Mouse (Mus musculus) myocyte (in vitro differentiated cells): Measurements from ENCODE around the gene Pkdrej.

Experiments used
- CEBPB ChIP-seq: IDR thresholded peaks from 2 replicates; pipeline ENCODE4 v1.6.1; 2011; ENCODE audit warnings: mild to moderate bottlenecking, moderate library complexity; ENCODE audit not compliant: poor library complexity, insufficient read depth, severe bottlenecking
- E2F4 ChIP-seq: IDR thresholded peaks from one replicate; pipeline ENCODE4 v1.6.1; 2011; ENCODE audit warnings: mild to moderate bottlenecking, control low read depth, moderate library complexity; ENCODE audit not compliant: insufficient read depth
- MAX ChIP-seq: IDR thresholded peaks from one replicate; pipeline ENCODE4 v1.6.1; 2011; ENCODE audit warnings: low read depth, mild to moderate bottlenecking, control low read depth
- MYOD1 ChIP-seq, 3 experiments: IDR thresholded peaks; one replicate each; pipeline ENCODE4 v1.6.1; 2011; ENCODE audit warnings: control low read depth in 2 of 3, low read depth in 2 of 3, mild to moderate bottlenecking in 2 of 3, moderate library complexity in 1 of 3; ENCODE audit not compliant: insufficient read length in 2 of 3, control insufficient read depth in 1 of 3
- MYOG ChIP-seq, 3 experiments: IDR thresholded peaks; one replicate each; pipeline ENCODE4 v1.6.1; 2011; ENCODE audit warnings: control low read depth in 2 of 3, low read depth in 2 of 3, mild to moderate bottlenecking in 2 of 3; ENCODE audit not compliant: insufficient read length in 2 of 3, control insufficient read depth in 1 of 3, insufficient read depth in 1 of 3
- POLR2A ChIP-seq: IDR thresholded peaks from one replicate; pipeline ENCODE4 v1.6.1; 2011; ENCODE audit warnings: low read depth, mild to moderate bottlenecking, control low read depth, moderate library complexity; ENCODE audit not compliant: insufficient read length
- POLR2AphosphoS2 ChIP-seq: IDR thresholded peaks from one replicate; pipeline ENCODE4 v1.6.1; 2011; ENCODE audit warnings: low read depth, control low read depth; ENCODE audit not compliant: insufficient read length
- SRF ChIP-seq: IDR thresholded peaks from one replicate; pipeline ENCODE4 v1.6.1; 2011; ENCODE audit warnings: low read depth; ENCODE audit not compliant: control insufficient read depth, insufficient read length
- TCF12 ChIP-seq: IDR thresholded peaks from one replicate; pipeline ENCODE4 v1.6.1; 2011; ENCODE audit warnings: mild to moderate bottlenecking, control low read depth; ENCODE audit not compliant: poor library complexity, insufficient read depth, severe bottlenecking
- TCF3 ChIP-seq: IDR thresholded peaks from one replicate; pipeline ENCODE4 v1.6.1; 2011; ENCODE audit warnings: low read depth, control low read depth; ENCODE audit not compliant: insufficient read length
- USF1 ChIP-seq: IDR thresholded peaks from one replicate; pipeline ENCODE4 v1.6.1; 2011; ENCODE audit warnings: low read depth, mild to moderate bottlenecking, control low read depth, moderate library complexity

DNA sequence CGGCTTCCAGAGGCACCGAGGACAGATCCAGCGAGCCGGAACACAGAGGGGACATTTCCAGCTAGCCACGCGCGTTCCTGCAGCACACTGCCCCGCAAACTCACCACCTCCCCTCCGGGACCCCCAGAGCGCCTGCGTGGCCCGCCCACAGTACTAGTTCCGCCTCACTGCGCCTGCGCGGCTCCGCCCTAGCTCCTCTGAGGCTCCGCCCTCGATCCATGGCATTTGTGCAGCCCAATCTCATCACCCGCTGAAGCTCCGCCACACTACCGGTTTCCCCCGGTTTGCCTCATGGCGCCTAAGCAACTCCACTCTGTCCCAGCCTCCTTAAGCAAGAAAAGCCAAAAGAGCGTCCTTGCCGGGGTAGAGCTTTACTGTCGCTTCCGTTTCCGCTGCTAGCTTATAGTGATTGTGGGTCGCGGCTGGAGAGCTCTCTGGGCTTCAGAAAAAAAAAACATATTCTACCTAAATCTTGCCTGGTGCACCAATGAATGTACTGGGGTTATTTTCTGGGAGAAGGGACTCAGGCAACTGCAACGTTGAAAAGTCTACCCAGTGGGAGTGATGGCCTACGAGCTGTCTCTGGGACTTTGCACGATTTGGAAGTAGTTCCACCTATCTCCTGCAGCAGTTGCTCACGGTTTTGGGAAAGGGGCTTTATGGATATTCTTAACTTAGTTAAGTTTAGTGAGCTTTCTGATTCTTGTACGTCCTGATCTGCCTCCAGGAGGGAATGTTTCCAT, 9.8 kb downstream of the Pkdrej start, which contains the start of gene Cdpf1:
- TF ChIP-seq TCF3 (no peak), MAX (no peak), CEBPB (0 out of 2 replicates have a peak, but pooled peaks have one; percentile 13), E2F4 (no peak), USF1 (no peak), POLR2A (peak; percentile 93), TCF12 (no peak), POLR2AphosphoS2 (peak; percentile 96), MYOD1 (IDR thresholded peaks at IDR 0.05; ENCODE audit: control insufficient read depth in 1 of 3, insufficient read length in 2 of 3, low read depth in 2 of 3) (no peak), MYOG (IDR thresholded peaks at IDR 0.05; ENCODE audit: control insufficient read depth in 1 of 3, insufficient read depth in 1 of 3, insufficient read length in 2 of 3, low read depth in 2 of 3) (no peak), SRF (no peak)
